Mouse (Mus musculus): ENCODE data around the gene Themis2. TPM values are rescaled to one million over a fixed set of nuclear protein-coding genes. Genes with fewer than 3 reads are reported as not detected.
A peak's percentile ranks its signal among the peaks of the same experiment; 100 is the strongest.

Themis2 gene
- 0.28 and 0.42 TPM in 2 replicates for polyA plus RNA-seq (2015; fragmentation: Nextera tagmentation; extraction: Ambion mirVana)

DNA sequence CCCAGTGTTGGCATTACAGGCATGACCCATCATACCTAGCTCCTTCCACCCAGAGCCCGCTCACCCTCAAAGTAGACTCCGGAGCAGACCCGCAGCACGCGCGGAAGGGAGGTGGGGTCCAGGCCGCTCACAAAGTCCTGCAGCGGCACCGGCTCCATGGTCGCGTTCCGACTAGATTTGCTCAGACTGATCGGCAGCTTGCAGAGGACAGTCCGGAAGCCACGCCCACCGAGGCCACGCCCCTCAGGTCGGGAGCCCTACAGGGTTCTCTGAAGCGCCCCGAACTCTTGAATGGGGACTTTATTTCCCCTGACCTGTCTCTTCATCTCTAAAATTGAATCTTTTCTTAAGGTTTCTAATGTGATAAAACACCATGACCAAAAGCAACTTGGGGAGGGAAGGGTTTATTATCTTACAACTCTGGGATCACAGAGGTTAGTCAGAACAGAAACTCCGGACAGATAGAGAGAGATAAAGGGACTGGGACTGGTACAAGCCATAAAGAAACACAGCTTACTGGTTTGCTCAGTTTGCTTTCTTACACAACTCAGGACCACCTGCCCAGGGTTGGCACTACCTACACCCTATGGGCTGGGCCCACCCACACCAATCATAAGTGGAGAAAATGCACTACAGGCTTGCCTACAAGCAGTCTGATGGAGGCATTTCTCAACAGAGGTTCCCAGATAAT is at the start of gene Themis2:
Gene Themis2 (minus strand): TSS at position 192 of the 691 bp plus-strand sequence.
- H3K4me2 ChIP-seq (replicated peaks): peak within 1 kb of the TSS; percentile 32
- H3K9ac ChIP-seq (replicated peaks): no peak within 1 kb of the TSS
- 4% methylated on average over 21 of the region's 21 CpGs for WGBS
- H3K4me3 ChIP-seq: peak within 1 kb of the TSS; percentile 22
- no peak for ATAC-seq (replicated peaks)
- no peaks in the 10 kb centered on the region for H3K36me3 ChIP-seq
- 0 out of 2 replicates have a peak, but pooled peaks cover 6% of the 10 kb centered on the region for H3K4me1 ChIP-seq
- H3K27me3 ChIP-seq: peaks cover 9% of the 10 kb centered on the region
- H3K27ac ChIP-seq (replicated peaks): no peak within 1 kb of the TSS
- H3K9me3 ChIP-seq: no peaks in the 10 kb centered on the region

DNA sequence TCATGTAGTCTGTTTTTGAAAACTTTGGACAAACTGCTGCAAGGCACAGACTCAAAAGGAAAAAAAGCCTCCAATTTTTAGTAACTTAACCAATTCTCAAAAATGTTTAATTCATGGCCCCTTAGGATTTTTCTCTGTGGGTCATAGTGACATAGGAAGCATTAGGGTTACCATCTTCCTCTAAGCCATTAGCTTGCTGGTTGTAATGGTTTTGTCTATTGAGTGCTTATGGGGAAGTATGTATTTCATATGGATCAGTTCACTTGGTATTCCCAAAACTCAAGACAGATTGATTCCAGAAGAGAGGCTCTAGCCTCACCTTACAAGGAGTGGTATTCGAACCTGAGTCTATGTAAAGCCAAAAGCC is 47.5 kb upstream of the Themis2 start:
- 89% methylated on average over 1 of the region's 1 CpGs for WGBS
- peak overlapping the region; percentile 85 for H3K4me3 ChIP-seq
- H3K27me3 ChIP-seq: no peaks in the 10 kb centered on the region
- peaks cover 19% of the 10 kb centered on the region for H3K36me3 ChIP-seq
- peak overlapping the region; percentile 89 for H3K27ac ChIP-seq (replicated peaks)
- peak overlapping the region; percentile 71 for H3K4me2 ChIP-seq (replicated peaks)
- H3K9ac ChIP-seq (replicated peaks): peak overlapping the region; percentile 88
- H3K9me3 ChIP-seq: no peaks in the 10 kb centered on the region
- peaks cover 21% of the 10 kb centered on the region for H3K4me1 ChIP-seq
- no peak for ATAC-seq (replicated peaks)

DNA sequence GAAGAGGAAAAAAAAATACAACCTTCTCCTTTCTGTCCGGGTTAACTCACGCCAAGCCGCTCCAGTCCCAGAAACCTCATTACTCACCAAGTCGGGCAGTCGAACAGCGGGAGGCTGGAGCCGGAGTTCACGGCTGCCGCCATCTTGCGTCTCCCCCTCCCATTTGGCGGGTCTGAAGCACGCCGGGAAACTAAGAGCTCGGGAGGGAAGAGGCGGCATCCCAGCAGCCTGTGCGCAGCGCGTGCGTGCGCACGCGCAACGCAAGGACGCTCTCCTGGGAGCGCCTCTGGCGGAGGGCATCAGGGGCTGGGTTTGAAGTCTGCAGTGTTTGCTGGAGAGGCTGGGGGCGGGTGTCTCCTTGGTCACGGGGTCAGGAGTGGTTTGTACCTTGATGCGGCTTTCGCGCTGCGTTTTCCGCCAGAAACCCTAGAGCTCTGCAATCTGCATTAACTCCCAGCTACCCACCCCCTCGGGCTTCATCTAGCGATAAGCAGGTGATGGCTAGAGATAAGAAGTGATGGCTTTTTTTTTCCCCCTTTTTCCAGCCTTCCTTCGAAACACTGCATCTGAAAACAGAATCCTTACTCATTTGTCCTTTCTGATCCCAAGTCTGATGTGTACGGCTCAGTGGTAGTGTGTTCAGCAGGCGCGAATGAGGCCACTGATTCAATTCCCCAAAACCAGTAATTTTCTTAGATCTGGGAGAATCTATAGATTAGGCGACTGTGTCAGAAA is 47.0 kb upstream of the Themis2 start, which contains the start of gene Ppp1r8:
Gene Ppp1r8 (minus strand): TSS at position 200 of the 735 bp plus-strand sequence.
- peaks cover 25% of the 10 kb centered on the region for H3K36me3 ChIP-seq
- H3K4me1 ChIP-seq: peaks cover 21% of the 10 kb centered on the region
- H3K27ac ChIP-seq (replicated peaks): peak within 1 kb of the TSS; percentile 89
- H3K4me2 ChIP-seq (replicated peaks): peak within 1 kb of the TSS; percentile 71
- no peaks in the 10 kb centered on the region for H3K27me3 ChIP-seq
- under 1% methylated on average over 40 of the region's 40 CpGs for WGBS
- H3K9me3 ChIP-seq: no peaks in the 10 kb centered on the region
- peak within 1 kb of the TSS; percentile 85 for H3K4me3 ChIP-seq
- ATAC-seq (replicated peaks): peak; percentile 100
- H3K9ac ChIP-seq (replicated peaks): peak within 1 kb of the TSS; percentile 88

DNA sequence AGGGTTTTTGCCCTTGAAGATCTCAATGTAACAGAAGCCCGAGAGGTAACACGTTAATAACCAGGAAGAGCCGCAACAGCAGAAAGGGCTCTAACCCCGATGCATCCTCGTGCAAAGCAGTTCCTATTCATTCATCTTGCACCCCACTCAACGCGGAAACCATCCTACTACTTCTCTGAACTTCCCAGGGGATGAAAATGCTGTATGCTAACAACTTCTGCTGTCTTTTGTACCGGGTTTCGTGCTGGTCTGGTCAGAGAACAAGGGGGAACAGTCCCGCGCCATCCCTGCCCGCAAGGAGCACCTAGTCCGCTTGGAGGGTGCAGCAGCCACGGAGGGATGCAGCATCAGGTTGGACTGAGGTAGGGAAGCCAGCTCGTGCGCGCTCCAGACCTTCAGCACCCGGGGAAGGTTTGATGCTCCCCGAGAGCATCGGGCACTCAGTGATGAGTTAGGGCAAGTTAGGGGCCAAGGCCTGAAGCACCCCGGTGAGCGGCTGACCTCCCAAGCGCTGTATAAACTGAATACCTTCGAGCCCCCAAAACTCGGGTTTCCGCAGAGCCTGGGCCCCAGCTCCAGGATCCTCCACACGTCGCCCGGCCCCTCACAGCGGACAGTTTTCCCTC is 46.2 kb upstream of the Themis2 start:
- peak overlapping the region; percentile 89 for H3K27ac ChIP-seq (replicated peaks)
- H3K36me3 ChIP-seq: peaks cover 31% of the 10 kb centered on the region
- no peaks in the 10 kb centered on the region for H3K9me3 ChIP-seq
- peak overlapping the region; percentile 88 for H3K9ac ChIP-seq (replicated peaks)
- peak overlapping the region; percentile 71 for H3K4me2 ChIP-seq (replicated peaks)
- peak; percentile 42; the same call in 1 of the 2 replicates for ATAC-seq (replicated peaks)
- no peaks in the 10 kb centered on the region for H3K27me3 ChIP-seq
- H3K4me3 ChIP-seq: peak overlapping the region; percentile 85
- H3K4me1 ChIP-seq: peaks cover 21% of the 10 kb centered on the region
- WGBS: under 1% methylated on average over 30 of the region's 30 CpGs

DNA sequence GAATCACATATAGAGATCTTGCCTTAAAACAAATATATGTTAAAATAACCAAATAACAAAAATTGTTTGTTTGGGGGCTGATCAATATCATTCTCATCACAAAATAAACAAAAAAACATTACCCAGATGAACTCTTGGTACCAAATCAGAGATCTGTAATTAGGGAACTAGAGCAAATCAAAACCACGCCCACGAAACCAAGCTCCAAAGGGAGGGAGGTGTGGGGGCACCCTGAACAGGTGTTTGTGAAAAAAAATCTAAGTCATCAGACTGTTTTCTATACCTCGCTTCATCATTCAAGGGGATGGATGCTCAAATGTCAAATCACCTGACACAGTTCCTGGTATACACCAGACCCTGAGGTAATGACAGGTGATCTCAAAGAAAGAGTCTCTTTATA is 45.3 kb upstream of the Themis2 start:
- H3K4me3 ChIP-seq: peak overlapping the region; percentile 85
- no peak for ATAC-seq (replicated peaks)
- H3K9me3 ChIP-seq: no peaks in the 10 kb centered on the region
- peak overlapping the region; percentile 71 for H3K4me2 ChIP-seq (replicated peaks)
- peaks cover 21% of the 10 kb centered on the region for H3K4me1 ChIP-seq
- H3K27me3 ChIP-seq: no peaks in the 10 kb centered on the region
- peak overlapping the region; percentile 89; the same call in 1 of the 2 replicates for H3K27ac ChIP-seq (replicated peaks)
- WGBS: 82% methylated on average over 3 of the region's 3 CpGs
- peaks cover 35% of the 10 kb centered on the region for H3K36me3 ChIP-seq
- H3K9ac ChIP-seq (replicated peaks): peak overlapping the region; percentile 88

DNA sequence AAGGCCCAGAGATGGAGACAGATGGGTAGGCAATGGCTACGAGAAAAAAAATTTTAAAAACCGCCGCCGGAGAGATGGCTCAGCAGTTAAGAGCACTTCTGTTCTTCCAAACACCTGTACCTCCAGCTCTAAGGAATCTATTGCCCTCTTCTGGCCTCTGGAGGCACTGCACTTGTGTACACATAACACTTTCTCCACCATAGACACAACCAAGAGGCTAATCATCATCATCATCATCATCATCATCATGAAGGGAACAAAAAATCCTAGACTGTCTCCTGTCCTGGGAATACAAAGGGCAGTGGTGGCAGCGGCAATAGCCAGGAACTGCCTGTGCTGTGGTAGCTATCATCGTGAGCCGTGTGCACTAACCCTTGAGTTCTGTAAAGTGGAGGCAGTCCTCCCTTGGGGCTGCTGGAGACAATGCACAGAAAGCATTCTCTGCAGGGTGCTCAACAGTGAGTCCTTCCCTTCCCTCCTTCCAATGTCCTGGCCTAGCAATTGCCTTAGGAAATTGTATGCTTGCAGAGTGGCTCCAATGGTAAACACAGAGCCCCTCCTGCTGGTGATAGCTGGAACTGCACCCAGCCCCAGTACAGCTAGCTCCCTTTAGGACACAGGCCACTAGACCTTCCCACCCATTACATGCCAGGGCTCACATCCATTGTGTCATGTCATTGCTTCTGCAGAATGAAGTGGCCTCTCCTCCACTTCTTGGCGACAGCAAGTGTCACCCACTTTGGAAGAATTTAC is 27.6 kb upstream of the Themis2 start:
- H3K27ac ChIP-seq (replicated peaks): no peak overlapping the region
- H3K4me3 ChIP-seq: no peak overlapping the region
- no peaks in the 10 kb centered on the region for H3K27me3 ChIP-seq
- H3K36me3 ChIP-seq: peaks cover 38% of the 10 kb centered on the region
- no peaks in the 10 kb centered on the region for H3K9me3 ChIP-seq
- no peaks in the 10 kb centered on the region for H3K4me1 ChIP-seq
- no peak for ATAC-seq (replicated peaks)
- WGBS: 72% methylated on average over 8 of the region's 8 CpGs
- H3K9ac ChIP-seq (replicated peaks): no peak overlapping the region
- H3K4me2 ChIP-seq (replicated peaks): no peak overlapping the region

DNA sequence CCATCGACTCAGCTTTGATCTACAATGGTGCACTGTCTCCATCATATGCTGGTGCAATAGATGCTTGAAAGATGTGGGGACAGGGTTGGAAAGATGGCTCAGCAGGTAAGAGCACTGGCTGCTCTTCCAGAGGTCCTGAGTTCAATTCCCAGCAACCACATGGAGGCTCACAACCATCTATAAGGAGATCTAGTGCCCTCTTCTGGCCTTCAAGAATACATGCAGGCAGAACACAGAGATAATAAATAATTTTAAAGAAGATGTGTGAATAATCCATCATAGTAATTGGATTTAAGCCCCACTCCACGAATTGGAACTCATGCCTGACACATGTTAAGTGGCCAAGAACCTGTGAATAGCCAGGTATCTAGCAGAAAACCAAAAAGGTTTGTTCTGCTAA is 22.3 kb upstream of the Themis2 start:
- no peaks in the 10 kb centered on the region for H3K4me1 ChIP-seq
- no peak for ATAC-seq (replicated peaks)
- no peak overlapping the region for H3K27ac ChIP-seq (replicated peaks)
- no peaks in the 10 kb centered on the region for H3K27me3 ChIP-seq
- no peaks in the 10 kb centered on the region for H3K36me3 ChIP-seq
- H3K4me2 ChIP-seq (replicated peaks): no peak overlapping the region
- WGBS: 52% methylated on average over 2 of the region's 2 CpGs
- no peak overlapping the region for H3K4me3 ChIP-seq
- H3K9me3 ChIP-seq: no peaks in the 10 kb centered on the region
- H3K9ac ChIP-seq (replicated peaks): no peak overlapping the region

DNA sequence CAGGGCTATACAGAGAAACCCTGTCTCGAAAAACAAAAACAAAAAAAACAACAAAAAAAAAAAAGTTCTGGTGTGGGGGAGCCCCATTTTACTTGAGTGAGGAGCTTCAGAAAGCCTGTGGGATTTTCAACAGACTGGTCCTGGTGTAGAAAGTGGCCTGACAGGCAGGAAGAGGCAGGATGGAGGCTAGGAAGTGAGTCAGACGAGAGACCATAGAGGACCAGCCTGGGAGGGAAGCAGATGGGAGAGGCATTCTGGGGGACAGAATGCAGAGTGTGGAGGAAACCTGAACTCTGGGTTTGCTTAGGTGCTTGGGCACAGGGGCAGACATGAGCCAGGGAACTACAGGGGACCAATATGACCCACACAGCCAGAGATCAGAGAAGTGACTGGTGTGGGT is 20.7 kb upstream of the Themis2 start:
- Histone ChIP-seq H3K9me3 (no peaks in the 10 kb centered on the region), H3K9ac (replicated peaks) (no peak overlapping the region), H3K4me2 (replicated peaks) (no peak overlapping the region), H3K27ac (replicated peaks) (no peak overlapping the region), H3K4me1 (no peaks in the 10 kb centered on the region), H3K36me3 (no peaks in the 10 kb centered on the region), H3K4me3 (no peak overlapping the region), H3K27me3 (no peaks in the 10 kb centered on the region)
- no peak for ATAC-seq (replicated peaks)
- 72% methylated on average over 2 of the region's 2 CpGs for WGBS

DNA sequence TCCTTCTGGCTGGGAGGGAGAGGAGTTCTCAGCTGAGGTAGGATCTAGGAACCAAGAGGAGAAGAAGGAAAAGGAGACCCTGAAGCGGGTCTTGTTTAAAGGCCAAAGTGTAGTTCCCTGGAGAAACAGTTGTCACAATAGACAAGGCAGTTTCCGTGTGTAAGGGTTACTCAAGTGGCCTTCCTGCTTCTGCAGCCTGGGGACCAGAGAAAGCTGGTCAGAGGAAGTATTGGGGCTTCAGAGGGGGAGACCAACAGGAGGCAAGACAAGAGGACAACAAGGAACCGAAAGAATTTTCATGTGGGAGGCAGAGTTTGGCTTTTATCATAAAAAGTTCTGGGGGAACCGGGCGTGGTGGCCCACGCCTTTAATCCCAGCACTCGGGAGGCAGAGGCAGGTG is 20.2 kb upstream of the Themis2 start:
- no peak for ATAC-seq (replicated peaks)
- no peaks in the 10 kb centered on the region for H3K36me3 ChIP-seq
- no peaks in the 10 kb centered on the region for H3K9me3 ChIP-seq
- no peak overlapping the region for H3K4me2 ChIP-seq (replicated peaks)
- H3K4me3 ChIP-seq: no peak overlapping the region
- WGBS: 81% methylated on average over 7 of the region's 7 CpGs
- no peaks in the 10 kb centered on the region for H3K27me3 ChIP-seq
- no peaks in the 10 kb centered on the region for H3K4me1 ChIP-seq
- no peak overlapping the region for H3K9ac ChIP-seq (replicated peaks)
- no peak overlapping the region for H3K27ac ChIP-seq (replicated peaks)

DNA sequence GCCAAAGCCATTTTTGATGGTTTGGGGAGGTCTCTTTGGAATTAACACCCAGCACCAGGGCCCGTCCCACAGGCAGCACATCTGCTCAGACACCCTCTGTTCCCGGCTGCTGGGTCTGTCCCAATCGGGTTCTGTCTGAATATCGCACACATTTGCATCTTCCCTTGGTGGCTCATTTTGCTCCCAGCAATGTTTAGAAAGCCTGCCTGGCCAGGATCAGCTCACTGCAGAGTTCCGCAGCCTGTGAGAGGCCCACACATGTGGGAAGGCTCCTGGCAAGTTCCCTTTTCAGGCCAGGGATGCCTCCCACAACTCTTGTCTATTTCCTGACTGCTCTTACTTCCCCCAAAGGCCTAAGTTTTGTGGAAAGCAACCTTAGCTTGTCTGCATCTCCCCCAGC is 13.4 kb upstream of the Themis2 start:
- 92% methylated on average over 5 of the region's 5 CpGs for WGBS
- no peaks in the 10 kb centered on the region for H3K9me3 ChIP-seq
- ATAC-seq (replicated peaks): no peak
- H3K4me3 ChIP-seq: no peak overlapping the region
- H3K9ac ChIP-seq (replicated peaks): no peak overlapping the region
- no peaks in the 10 kb centered on the region for H3K36me3 ChIP-seq
- no peaks in the 10 kb centered on the region for H3K4me1 ChIP-seq
- no peak overlapping the region for H3K27ac ChIP-seq (replicated peaks)
- H3K27me3 ChIP-seq: no peaks in the 10 kb centered on the region
- no peak overlapping the region for H3K4me2 ChIP-seq (replicated peaks)

DNA sequence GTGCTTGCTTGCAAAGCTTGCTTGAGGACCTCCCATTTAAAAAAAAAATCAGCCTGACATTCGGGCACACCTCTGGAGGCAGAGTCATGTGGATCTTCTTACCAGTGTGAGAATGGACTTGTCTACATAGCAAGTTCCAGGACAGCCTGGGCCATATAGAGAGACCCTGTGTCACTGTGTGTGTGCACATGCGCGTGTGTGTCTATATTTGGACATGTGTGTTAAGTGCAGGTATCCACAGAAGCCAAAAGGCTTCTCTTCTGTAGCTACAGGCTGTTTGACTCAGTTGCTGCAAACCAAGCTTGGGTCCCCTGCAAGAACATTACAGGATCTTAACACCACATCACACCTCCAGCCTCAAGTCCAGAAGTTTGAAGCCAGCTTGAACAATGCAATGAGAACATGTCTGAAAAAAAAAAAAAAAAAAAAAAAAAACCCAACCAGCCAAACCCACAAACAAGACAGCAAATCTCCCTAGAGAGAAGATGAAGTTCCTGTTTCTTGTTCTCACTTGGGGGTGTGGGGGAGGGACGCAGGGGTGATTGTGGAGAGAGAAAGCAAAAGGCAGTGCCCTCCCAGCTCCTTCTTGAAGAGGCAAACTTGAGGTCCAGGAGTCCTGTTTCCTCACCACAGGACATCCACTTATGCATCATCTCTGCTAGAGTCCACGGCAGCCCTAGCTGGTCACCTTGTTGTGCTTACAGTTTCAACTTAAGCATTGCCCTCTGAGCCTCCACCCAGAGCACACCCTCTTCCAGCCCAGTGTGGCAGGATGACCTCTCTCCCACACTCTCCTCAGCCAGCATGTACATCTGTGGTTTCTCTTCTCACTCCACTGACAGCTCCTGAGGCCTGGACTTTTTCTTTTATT is 11.8 kb upstream of the Themis2 start:
- Histone ChIP-seq H3K4me2 (replicated peaks) (no peak overlapping the region), H3K9ac (replicated peaks) (no peak overlapping the region), H3K27ac (replicated peaks) (no peak overlapping the region), H3K4me3 (no peak overlapping the region), H3K9me3 (no peaks in the 10 kb centered on the region), H3K27me3 (no peaks in the 10 kb centered on the region), H3K4me1 (no peaks in the 10 kb centered on the region), H3K36me3 (no peaks in the 10 kb centered on the region)
- 80% methylated on average over 5 of the region's 5 CpGs for WGBS
- ATAC-seq (replicated peaks): no peak

All from forebrain, embryonic 15.5 days (tissue).